Comparison of ENCODE assay signal across 33 mouse cellular contexts in the genomic region with DNA sequence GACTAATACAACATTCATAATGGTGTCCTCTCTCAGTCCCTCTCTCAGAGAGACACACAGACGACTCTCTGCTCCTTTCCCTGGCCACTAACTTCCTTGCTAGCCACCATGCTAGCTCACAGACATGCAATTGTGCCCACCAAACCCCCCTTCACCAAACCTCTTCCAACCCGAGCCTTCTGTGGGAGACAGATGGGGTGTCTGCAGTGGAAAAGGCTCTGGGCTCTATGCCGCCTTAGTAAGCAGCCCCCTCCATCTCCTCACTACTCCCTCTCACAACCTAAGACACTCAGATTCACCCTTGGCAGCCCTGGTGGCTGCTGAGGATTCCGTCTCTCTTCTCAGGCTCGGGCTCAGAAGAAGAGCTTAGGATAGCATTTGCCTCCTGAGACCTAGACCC. TPM values are rescaled to one million over a fixed set of nuclear protein-coding genes. Genes with fewer than 3 reads are reported as not detected.
DNase-seq lines count a peak whose midpoint lies in the region; ATAC-seq and TF ChIP-seq lines count a peak whose summit lies in the region.
"Had no signal": no experiment of that assay in that cellular context is flagged by ENCODE, and none has a peak within 500 bp of the region (broad histone marks: within the 10 kb centered on the region; RNA-seq: fewer than 3 reads in every experiment).

No protein-coding gene starts in this region.

- no peak for DNase-seq in forebrain, embryonic 10.5 days (ENCODE audit: extremely low spot score, low spot score)
- DNase-seq in layer of hippocampus, adult 2 months (ENCODE audit: low spot score in 2 of 2), result no peak
- DNase-seq in layer of hippocampus, postnatal 14 days (ENCODE audit: low spot score in 2 of 2), result no peak
- peak; percentile 89 for DNase-seq in brain, embryonic 14.5 days (ENCODE audit: low read depth)
- DNase-seq in forebrain, postnatal 0 days, result peak; percentile 86
- DNase-seq in thymus, postnatal 36 days, result no peak
- DNase-seq in lung, postnatal 4 days, result no peak
- DNase-seq: adrenal gland, adult 8-10 months; cerebellum, adult 11 months; gastrocnemius, postnatal 10 days; heart, postnatal 14 days; kidney, adult 8-10 months; kidney, postnatal 4 days; liver, postnatal 0 days; lung, postnatal 36 days had no signal

- no peak overlapping the region for H3K4me3 ChIP-seq in forebrain, embryonic 12.5 days (replicated peaks)
- H3K4me3 ChIP-seq in forebrain, embryonic 10.5 days, result no peak overlapping the region
- no peak overlapping the region for H3K4me3 ChIP-seq in layer of hippocampus, adult 2 months
- H3K4me3 ChIP-seq in forebrain, postnatal 0 days (ENCODE audit: low read depth, low read length), result no peak overlapping the region
- H3K4me3 ChIP-seq: embryonic facial prominence, embryonic 13.5 days; heart, embryonic 13.5 days; hindbrain, embryonic 15.5 days; intestine, embryonic 15.5 days; limb, embryonic 13.5 days; liver, embryonic 12.5 days; megakaryocyte, embryonic 14.5 days; midbrain, embryonic 12.5 days had no signal

- ATAC-seq in forebrain, embryonic 12.5 days (ENCODE audit: low FRiP score), result no peak
- peak; percentile 71 for ATAC-seq in forebrain, postnatal 0 days
- ATAC-seq: intestine, embryonic 15.5 days; liver, embryonic 12.5 days; liver, postnatal 0 days had no signal

- peak overlapping the region; percentile 66; the same call in 1 of the 2 replicates for H3K27ac ChIP-seq in forebrain, embryonic 12.5 days
- H3K27ac ChIP-seq in forebrain, embryonic 10.5 days, result no peak overlapping the region
- peak overlapping the region; percentile 80 for H3K27ac ChIP-seq in layer of hippocampus, adult 2 months
- H3K27ac ChIP-seq in forebrain, postnatal 0 days (ENCODE audit: low read depth, low read length), result peak overlapping the region; percentile 84
- H3K27ac ChIP-seq: embryonic facial prominence, embryonic 13.5 days; heart, embryonic 13.5 days; hindbrain, embryonic 15.5 days; intestine, embryonic 15.5 days; kidney, postnatal 0 days; limb, embryonic 13.5 days; liver, embryonic 12.5 days; midbrain, embryonic 12.5 days had no signal

- H3K9ac ChIP-seq in forebrain, embryonic 12.5 days, result 0 out of 2 replicates have a peak overlapping the region, but pooled peaks have one; percentile 21
- peak overlapping the region; percentile 26; the same call in 1 of the 2 replicates for H3K9ac ChIP-seq in forebrain, postnatal 0 days
- H3K9ac ChIP-seq: embryonic facial prominence, embryonic 13.5 days; heart, embryonic 13.5 days; hindbrain, embryonic 15.5 days; intestine, embryonic 15.5 days; limb, embryonic 13.5 days; liver, embryonic 12.5 days; liver, postnatal 0 days; midbrain, embryonic 12.5 days had no signal

- TF ChIP-seq CTCF in layer of hippocampus, adult 2 months (conservative IDR thresholded peaks at IDR 0.05), result no peak
- no peak for TF ChIP-seq CTCF in brain, embryonic 14.5 days (IDR thresholded peaks at IDR 0.05; ENCODE audit: borderline replicate concordance, extremely low read depth, insufficient read depth, insufficient read length)
- TF ChIP-seq CTCF in forebrain, postnatal 0 days (IDR thresholded peaks at IDR 0.05; ENCODE audit: low read depth), result 0 out of 2 replicates have a peak, but pooled peaks have one; percentile 7

- H3K9me3 ChIP-seq in forebrain, embryonic 12.5 days, result no peaks in the 10 kb centered on the region
- no peaks in the 10 kb centered on the region for H3K9me3 ChIP-seq in forebrain, embryonic 10.5 days
- H3K9me3 ChIP-seq in forebrain, postnatal 0 days (ENCODE audit: low read length), result no peaks in the 10 kb centered on the region
- H3K9me3 ChIP-seq: embryonic facial prominence, embryonic 13.5 days; G1E; heart, embryonic 13.5 days; hindbrain, embryonic 15.5 days; intestine, embryonic 15.5 days; limb, embryonic 13.5 days; liver, embryonic 12.5 days; megakaryocyte, embryonic 14.5 days; midbrain, embryonic 12.5 days had no signal

- H3K4me2 ChIP-seq in forebrain, embryonic 12.5 days, result no peak overlapping the region
- peak overlapping the region; percentile 20 for H3K4me2 ChIP-seq in forebrain, postnatal 0 days (ENCODE audit: low read depth)
- H3K4me2 ChIP-seq: embryonic facial prominence, embryonic 13.5 days; heart, embryonic 13.5 days; hindbrain, embryonic 15.5 days; intestine, embryonic 15.5 days; limb, embryonic 13.5 days; liver, embryonic 12.5 days; midbrain, embryonic 12.5 days had no signal

- H3K36me3 ChIP-seq in forebrain, embryonic 12.5 days (replicated peaks), result no peaks in the 10 kb centered on the region
- H3K36me3 ChIP-seq in forebrain, embryonic 10.5 days (replicated peaks), result no peaks in the 10 kb centered on the region
- H3K36me3 ChIP-seq in forebrain, postnatal 0 days (ENCODE audit: insufficient read depth), result no peaks in the 10 kb centered on the region
- H3K36me3 ChIP-seq: embryonic facial prominence, embryonic 13.5 days; G1E; heart, embryonic 13.5 days; hindbrain, embryonic 15.5 days; intestine, embryonic 15.5 days; limb, embryonic 13.5 days; liver, embryonic 12.5 days; midbrain, embryonic 12.5 days had no signal

- peaks cover 5% of the 10 kb centered on the region; the same call in 1 of the 2 replicates for H3K27me3 ChIP-seq in forebrain, embryonic 12.5 days
- H3K27me3 ChIP-seq in forebrain, embryonic 10.5 days (ENCODE audit: poor library complexity, severe bottlenecking), result peaks cover 55% of the 10 kb centered on the region
- H3K27me3 ChIP-seq in forebrain, postnatal 0 days (ENCODE audit: insufficient read depth, low read length), result no peaks in the 10 kb centered on the region
- H3K27me3 ChIP-seq: hindbrain, embryonic 15.5 days; intestine, embryonic 15.5 days had no signal

- peaks cover 43% of the 10 kb centered on the region for H3K4me1 ChIP-seq in forebrain, embryonic 12.5 days
- H3K4me1 ChIP-seq in forebrain, embryonic 10.5 days, result peaks cover 24% of the 10 kb centered on the region
- H3K4me1 ChIP-seq in forebrain, postnatal 0 days (ENCODE audit: insufficient read depth), result peaks cover 44% of the 10 kb centered on the region

- WGBS in forebrain, embryonic 12.5 days, result 51% methylated on average over 5 of the region's 5 CpGs
- 47% methylated on average over 5 of the region's 5 CpGs for WGBS in forebrain, embryonic 10.5 days
- 21% methylated on average over 5 of the region's 5 CpGs for WGBS in forebrain, postnatal 0 days

- no peak for TF ChIP-seq POLR2A in brain, embryonic 14.5 days (IDR thresholded peaks at IDR 0.05; ENCODE audit: borderline replicate concordance, extremely low read depth, insufficient read depth, insufficient read length, poor library complexity, severe bottlenecking)

RNA-seq across cellular contexts. Expression of a gene that starts 41.9 kb away (rescaled TPM):
- polyA plus RNA-seq in forebrain, embryonic 12.5 days (2016; fragmentation: Nextera tagmentation; extraction: Ambion mirVana), result 19.9 and 20.5 TPM in 2 replicates
- polyA plus RNA-seq in forebrain, embryonic 10.5 days (2016; fragmentation: Nextera tagmentation; extraction: Ambion mirVana), result 0.14 TPM in 1 of 2 replicates, not detected in the other
- 100 to 1,000 TPM; 163 to 165 TPM for total RNA-seq in layer of hippocampus, adult 2 months (2021)
- total RNA-seq in layer of hippocampus, postnatal 14 days (2021), result 100 to 1,000 TPM; 113 to 124 TPM
- polyA plus RNA-seq in brain, embryonic 14.5 days (2012; rRNA removed), result 52.0 and 101 TPM in 2 replicates
- total RNA-seq in forebrain, postnatal 0 days (2014; rRNA removed), result 133 and 140 TPM in 2 replicates
- 74.9 and 77.3 TPM in 2 replicates for polyA plus RNA-seq in forebrain, postnatal 0 days (2015; fragmentation: Nextera tagmentation; extraction: Ambion mirVana)
- total RNA-seq: adrenal gland, adult 8-10 months; gastrocnemius, postnatal 10 days; heart, adult 8-10 months; heart, postnatal 14 days; monocyte, adult 5-6 weeks had no signal
- polyA plus RNA-seq: G1E; gonadal fat pad, adult 2 months; heart, embryonic 13.5 days; kidney, postnatal 0 days; limb, embryonic 13.5 days; liver, embryonic 12.5 days; liver, postnatal 0 days; lung, embryonic 16.5 days; stomach, embryonic 14.5 days; testis, adult 2 months; thymus, postnatal 0 days had no signal

Comparison
In these comparisons a context has a peak if more than half of its experiments do, and no peak if none do; other contexts are left out.
1. DNase-seq: peak in brain, embryonic 14.5 days (single experiment) and forebrain, postnatal 0 days (single experiment); none in forebrain, embryonic 10.5 days (single experiment), layer of hippocampus, adult 2 months (0 of 2), layer of hippocampus, postnatal 14 days (0 of 2), thymus, postnatal 36 days (0 of 2) and lung, postnatal 4 days (0 of 2).
2. RNA of a gene that starts 41.9 kb away (polyA plus RNA-seq): 74.9 to 77.3 TPM in forebrain, postnatal 0 days, 52.0 to 101 TPM in brain, embryonic 14.5 days and 19.9 to 20.5 TPM in forebrain, embryonic 12.5 days; 0.14 TPM in forebrain, embryonic 10.5 days; every median in the first group is over 10 times any median in the second.